Mouse (Mus musculus): ENCODE measurements around the gene Ppif. TPM values are rescaled to one million over a fixed set of nuclear protein-coding genes. Genes with fewer than 3 reads are reported as not detected.

Gene Ppif
- total RNA-seq, 2 experiments from 2014 or later, result 55.8 to 159 TPM

Other genes starting within 250 kb of the Ppif start
- 51.3 and 56.9 TPM in 2 replicates for gene Zmiz1, start 235.0 kb upstream of the Ppif start, total RNA-seq (2014; fragmentation: Nextera tagmentation)
- 6.7 and 12.6 TPM in 2 replicates for gene Zmiz1, start 235.0 kb upstream of the Ppif start, total RNA-seq (2017)
- 1.3 and 1.4 TPM in 2 replicates for gene Zcchc24, start 74.9 kb downstream of the Ppif start, total RNA-seq (2014; fragmentation: Nextera tagmentation)
- gene Zcchc24, start 74.9 kb downstream of the Ppif start, total RNA-seq (2017), result 0.91 and 1.4 TPM in 2 replicates
- 29.2 and 29.7 TPM in 2 replicates for gene Anxa11, start 148.0 kb downstream of the Ppif start, total RNA-seq (2014; fragmentation: Nextera tagmentation)
- gene Anxa11, start 148.0 kb downstream of the Ppif start, total RNA-seq (2017), result 5.1 and 6.1 TPM in 2 replicates
- gene Plac9a, start 208.9 kb downstream of the Ppif start, total RNA-seq (2014; fragmentation: Nextera tagmentation), result not detected in 2 replicates
- not detected in 2 replicates for gene Plac9a, start 208.9 kb downstream of the Ppif start, total RNA-seq (2017)
- gene Tmem254a, start 233.5 kb downstream of the Ppif start, total RNA-seq (2014; fragmentation: Nextera tagmentation), result 10.1 and 20.8 TPM in 2 replicates
- gene Tmem254a, start 233.5 kb downstream of the Ppif start, total RNA-seq (2017), result 3.0 TPM in 1 of 2 replicates, not detected in the other
- not detected in 2 replicates for gene Cphx1, start 244.2 kb downstream of the Ppif start, total RNA-seq (2014; fragmentation: Nextera tagmentation)
- gene Cphx1, start 244.2 kb downstream of the Ppif start, total RNA-seq (2017), result not detected in 2 replicates